Mouse (Mus musculus) embryonic fibroblast, embryonic 13.5 days (primary cell): Measurements from ENCODE around the gene Map3k20. TPM values are rescaled to one million over a fixed set of nuclear protein-coding genes. Genes with fewer than 3 reads are reported as not detected.

Source experiments
- H3K27ac ChIP-seq: 2 replicates; pipeline ENCODE4 v1.5.1; 2012; ENCODE audit warnings: low read length, control low read depth, inconsistent platforms; ENCODE audit not compliant: insufficient read depth
- H3K4me1 ChIP-seq: 2 replicates; pipeline ENCODE4 v1.6.1; 2011; ENCODE audit warnings: low read length; ENCODE audit not compliant: control insufficient read depth, insufficient read depth
- H3K4me3 ChIP-seq: 2 replicates; pipeline ENCODE4 v1.5.1; 2011; ENCODE audit warnings: mild to moderate bottlenecking, control low read depth, low read length; ENCODE audit not compliant: insufficient read depth
- CTCF ChIP-seq: IDR thresholded peaks from 2 replicates; pipeline ENCODE4 v1.5.1; 2011; ENCODE audit warnings: mild to moderate bottlenecking, control low read depth, low read length, moderate library complexity, borderline replicate concordance; ENCODE audit not compliant: insufficient read depth
- POLR2A ChIP-seq: IDR thresholded peaks from 2 replicates; pipeline ENCODE4 v1.6.1; 2011; ENCODE audit warnings: low read depth, mild to moderate bottlenecking, control low read depth, low read length, moderate library complexity
- polyA plus RNA-seq: library from polyadenylated mRNA; stranded (reverse); fragments of >200 nt; gene quantifications from 2 replicates; pipeline ENCODE4 v1.2.4, GENCODE M21; 2011; ENCODE audit warnings: low read depth; ENCODE audit not compliant: missing spikeins, insufficient read length

Map3k20 gene
- polyA plus RNA-seq, 1 experiment: 103 TPM

GRCm38 (mm10) chr2:72389942-72390341 is 104.5 kb downstream of the Map3k20 start:
- Histone ChIP-seq H3K27ac (no peak overlapping the region), H3K4me3 (no peak overlapping the region), H3K4me1 (peaks cover 5% of the 10 kb centered on the region; the same call in 1 of the 2 replicates)
- peak; percentile 97 for TF ChIP-seq CTCF
- no peak for TF ChIP-seq POLR2A

GRCm38 (mm10) chr2:72390474-72390873 is 105.0 kb downstream of the Map3k20 start:
- H3K27ac ChIP-seq: no peak overlapping the region

GRCm38 (mm10) chr2:72391024-72391423 is 105.6 kb downstream of the Map3k20 start:
- Histone ChIP-seq H3K27ac (no peak overlapping the region), H3K4me1 (peaks cover 5% of the 10 kb centered on the region; the same call in 1 of the 2 replicates)

More at GRCm38 (mm10) chr2:72390474-72390873, 105.0 kb downstream of the Map3k20 start:
- TF ChIP-seq POLR2A: no peak
- no peak for TF ChIP-seq CTCF
- Histone ChIP-seq H3K4me3 (no peak overlapping the region), H3K4me1 (peaks cover 5% of the 10 kb centered on the region; the same call in 1 of the 2 replicates)

GRCm38 (mm10) chr2:72391721-72392120 is 106.3 kb downstream of the Map3k20 start:
- H3K27ac ChIP-seq: no peak overlapping the region

More at GRCm38 (mm10) chr2:72391024-72391423, 105.6 kb downstream of the Map3k20 start:
- TF ChIP-seq POLR2A (no peak), CTCF (no peak)
- H3K4me3 ChIP-seq: no peak overlapping the region

GRCm38 (mm10) chr2:72392316-72392715 is 106.9 kb downstream of the Map3k20 start:
- Histone ChIP-seq H3K4me1 (peaks cover 5% of the 10 kb centered on the region; the same call in 1 of the 2 replicates), H3K4me3 (no peak overlapping the region), H3K27ac (no peak overlapping the region)
- no peak for TF ChIP-seq POLR2A
- no peak for TF ChIP-seq CTCF

More at GRCm38 (mm10) chr2:72391721-72392120, 106.3 kb downstream of the Map3k20 start:
- TF ChIP-seq CTCF (no peak), POLR2A (no peak)
- Histone ChIP-seq H3K4me3 (no peak overlapping the region), H3K4me1 (peaks cover 5% of the 10 kb centered on the region; the same call in 1 of the 2 replicates)

GRCm38 (mm10) chr2:72396934-72397333 is 111.5 kb downstream of the Map3k20 start:
- H3K4me3 ChIP-seq: no peak overlapping the region
- no peaks in the 10 kb centered on the region for H3K4me1 ChIP-seq
- TF ChIP-seq CTCF: no peak
- no peak overlapping the region for H3K27ac ChIP-seq

DNA sequence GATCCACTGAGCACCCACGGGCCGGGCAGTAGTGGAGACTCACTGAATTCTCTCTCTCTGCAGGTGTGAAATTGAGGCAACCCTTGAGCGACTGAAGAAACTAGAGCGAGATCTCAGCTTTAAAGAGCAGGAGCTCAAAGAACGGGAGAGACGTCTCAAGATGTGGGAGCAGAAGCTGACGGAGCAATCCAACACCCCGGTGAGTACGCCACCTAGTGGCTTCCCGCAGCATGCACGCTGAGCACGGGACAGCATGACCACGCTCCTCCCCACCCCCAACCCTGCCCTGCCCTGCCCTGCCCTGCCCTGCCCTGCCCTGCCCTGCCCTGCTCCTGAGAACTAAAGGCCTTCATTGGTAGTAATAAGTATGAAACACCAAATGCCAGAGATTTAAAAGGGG is 112.8 kb downstream of the Map3k20 start:
- Histone ChIP-seq H3K4me3 (no peak overlapping the region), H3K4me1 (no peaks in the 10 kb centered on the region), H3K27ac (no peak overlapping the region)
- TF ChIP-seq CTCF (peak; percentile 91), POLR2A (no peak)

DNA sequence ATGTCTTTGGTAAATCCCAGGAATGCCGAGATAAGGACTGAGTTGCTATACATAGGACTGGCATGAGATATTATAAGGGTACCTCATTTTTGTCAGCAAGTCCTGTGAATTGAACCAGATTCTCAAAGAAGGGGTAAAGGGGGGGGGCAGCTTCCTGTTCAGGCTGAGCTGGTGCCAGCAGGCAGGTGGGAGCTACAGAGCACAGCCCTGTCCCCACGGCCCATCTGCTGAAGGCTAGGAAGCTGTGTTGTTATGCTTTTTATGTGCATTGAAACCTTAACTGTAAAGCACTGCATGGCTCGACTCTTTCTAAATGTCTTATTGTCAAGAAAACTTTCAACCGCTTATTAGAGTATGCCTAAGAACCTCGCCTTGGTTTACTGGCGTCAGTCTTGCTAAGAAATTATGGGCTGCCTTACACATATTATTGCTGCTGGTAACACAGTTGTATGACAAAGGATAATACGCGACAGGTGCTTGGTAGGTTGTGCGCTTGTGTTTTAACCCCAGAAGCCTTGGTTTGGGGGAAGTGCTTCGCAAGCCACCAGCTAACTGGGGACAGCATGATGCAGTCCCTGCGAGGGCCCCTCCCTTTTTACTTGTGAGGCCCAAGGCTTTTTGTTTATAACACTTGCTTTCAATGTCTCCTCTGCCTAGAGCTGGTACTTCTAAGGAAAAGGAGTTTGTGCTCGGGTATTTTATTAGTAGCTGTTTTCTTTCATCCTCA is 114.2 kb downstream of the Map3k20 start:
- no peak overlapping the region for H3K4me3 ChIP-seq
- no peaks in the 10 kb centered on the region for H3K4me1 ChIP-seq
- no peak for TF ChIP-seq CTCF
- no peak for TF ChIP-seq POLR2A
- no peak overlapping the region for H3K27ac ChIP-seq

DNA sequence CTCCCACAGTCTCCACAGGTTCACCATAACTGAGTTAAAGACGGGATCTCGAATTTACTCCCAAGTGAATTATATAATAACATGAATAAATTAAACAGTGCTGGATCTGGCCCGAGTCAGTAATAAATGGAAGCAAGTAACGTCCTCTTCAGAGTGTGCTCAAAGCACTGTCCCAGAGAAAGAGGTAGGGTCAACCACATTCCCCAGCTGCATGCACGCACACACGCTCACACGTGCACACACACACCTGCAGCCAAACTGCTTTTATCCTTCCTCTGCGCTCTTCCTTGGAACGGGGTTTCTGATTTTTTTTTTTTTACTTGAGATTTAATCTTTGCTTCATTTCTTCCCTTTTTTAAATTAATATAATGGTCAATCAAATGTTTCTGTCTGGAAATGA is 115.9 kb downstream of the Map3k20 start:
- no peak for TF ChIP-seq POLR2A
- no peak for TF ChIP-seq CTCF

DNA sequence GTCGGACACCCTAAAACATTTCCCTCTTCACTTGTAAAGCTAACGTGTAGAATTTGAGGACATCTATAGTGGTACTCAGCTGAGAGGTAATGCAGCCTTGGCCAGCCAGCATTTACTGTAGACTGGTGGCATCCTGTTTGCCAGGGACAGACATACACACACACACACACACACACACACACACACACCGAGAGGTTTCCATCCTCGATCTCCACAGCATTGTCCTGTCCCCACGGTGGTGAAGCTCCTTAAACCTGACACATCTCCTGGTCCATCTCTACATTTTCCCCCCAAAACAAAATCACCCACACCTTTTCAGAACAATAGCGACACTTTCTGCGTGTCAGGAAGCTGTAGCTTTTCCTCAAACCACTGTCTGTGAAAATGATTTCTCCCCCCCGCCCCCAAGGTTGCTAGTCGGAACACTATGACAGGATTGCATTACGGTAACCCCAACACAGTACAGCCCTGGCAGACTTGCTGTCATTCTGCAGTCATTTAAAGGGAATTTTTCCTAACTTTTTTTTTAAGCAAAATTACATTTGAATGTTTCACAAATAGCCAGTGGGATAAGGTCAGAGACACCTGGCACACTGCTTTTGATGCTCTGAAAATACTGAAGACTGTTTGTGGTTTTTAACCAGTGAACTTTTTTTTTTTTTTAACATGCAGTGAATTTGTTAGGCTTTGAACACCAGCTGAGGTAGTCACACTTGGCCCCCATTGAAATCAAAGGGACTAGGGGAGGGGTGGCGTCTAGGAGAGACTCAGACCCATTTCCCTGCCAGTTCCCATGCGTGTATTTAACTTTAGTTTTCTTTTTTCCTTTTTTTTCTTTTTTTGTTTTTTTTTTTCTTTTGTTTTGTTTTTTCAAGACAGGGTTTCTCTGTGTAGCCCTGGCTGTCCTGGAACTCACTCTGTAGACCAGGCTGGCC is 120.5 kb downstream of the Map3k20 start:
- Histone ChIP-seq H3K4me3 (no peak overlapping the region), H3K27ac (no peak overlapping the region), H3K4me1 (no peaks in the 10 kb centered on the region)
- TF ChIP-seq CTCF (no peak), POLR2A (no peak)

More for the DNA sequence above, 115.9 kb downstream of the Map3k20 start:
- H3K4me3 ChIP-seq: no peak overlapping the region
- H3K4me1 ChIP-seq: no peaks in the 10 kb centered on the region
- no peak overlapping the region for H3K27ac ChIP-seq
